Mouse (Mus musculus) thymus, postnatal 25 days (tissue): ENCODE results near the gene Dut.

Experiments used
- DNase-seq: peaks from one replicate; pipeline ENCODE4 v3.0.0; 2022

Dut gene

GRCm38 (mm10) chr2:125305671-125306070 lies 58.7 kb downstream of the Dut start:
- DNase-seq = no peak
